Mouse (Mus musculus): ENCODE results near the gene Chd9.

The Chd9 gene

GRCm38 (mm10) chr8:90965467-90966170 lies 137.5 kb downstream of the Chd9 start:
- DNase-seq (ENCODE audit: extremely low read depth, low read depth) = no peak

- DNase-seq (ENCODE audit: extremely low read depth, low read depth) = no peak
Observed at GRCm38 (mm10) chr8:90968307-90968706, 140.2 kb downstream of the Chd9 start.

- DNase-seq (ENCODE audit: extremely low read depth, low read depth) = peak; percentile 60
Observed at GRCm38 (mm10) chr8:90976960-90977371, 148.8 kb downstream of the Chd9 start.

- DNase-seq (ENCODE audit: extremely low read depth, low read depth) = no peak
Observed at GRCm38 (mm10) chr8:90978720-90979119, 150.6 kb downstream of the Chd9 start.

GRCm38 (mm10) chr8:90979295-90979694 lies 151.1 kb downstream of the Chd9 start:
- no peak for DNase-seq (ENCODE audit: extremely low read depth, low read depth)

- DNase-seq (ENCODE audit: extremely low read depth, low read depth) = no peak
Observed at GRCm38 (mm10) chr8:90982087-90982486, 153.9 kb downstream of the Chd9 start.

GRCm38 (mm10) chr8:91019726-91020125 lies 191.6 kb downstream of the Chd9 start:
- peak; percentile 46 for DNase-seq (ENCODE audit: extremely low read depth, low read depth)

- no peak for DNase-seq (ENCODE audit: extremely low read depth, low read depth)
Observed at GRCm38 (mm10) chr8:91034417-91034816, 206.3 kb downstream of the Chd9 start.

GRCm38 (mm10) chr8:91036905-91037304 lies 208.8 kb downstream of the Chd9 start:
- no peak for DNase-seq (ENCODE audit: extremely low read depth, low read depth)

- no peak for DNase-seq (ENCODE audit: extremely low read depth, low read depth)
Observed at GRCm38 (mm10) chr8:91038637-91039036, 210.5 kb downstream of the Chd9 start.

GRCm38 (mm10) chr8:91046370-91046769 lies 218.2 kb downstream of the Chd9 start:
- no peak for DNase-seq (ENCODE audit: extremely low read depth, low read depth)

- DNase-seq (ENCODE audit: extremely low read depth, low read depth) = peak; percentile 46
Observed at GRCm38 (mm10) chr8:91051037-91051436, 222.9 kb downstream of the Chd9 start.

- no peak for DNase-seq (ENCODE audit: extremely low read depth, low read depth)
Observed at GRCm38 (mm10) chr8:91054418-91054817, 226.3 kb downstream of the Chd9 start.

GRCm38 (mm10) chr8:91056848-91057247 lies 228.7 kb downstream of the Chd9 start:
- no peak for DNase-seq (ENCODE audit: extremely low read depth, low read depth)

- DNase-seq (ENCODE audit: extremely low read depth, low read depth) = no peak
Observed at GRCm38 (mm10) chr8:91059086-91059578, 231.0 kb downstream of the Chd9 start.

- peak; percentile 6 for DNase-seq (ENCODE audit: extremely low read depth, low read depth)
Observed at GRCm38 (mm10) chr8:91059884-91060510, 231.8 kb downstream of the Chd9 start.

- DNase-seq (ENCODE audit: extremely low read depth, low read depth) = peak; percentile 46
Observed at GRCm38 (mm10) chr8:91060555-91061471, 232.7 kb downstream of the Chd9 start.

GRCm38 (mm10) chr8:91065179-91065578 lies 237.0 kb downstream of the Chd9 start:
- DNase-seq (ENCODE audit: extremely low read depth, low read depth) = no peak

GRCm38 (mm10) chr8:91069407-91069806 lies 241.3 kb downstream of the Chd9 start:
- DNase-seq (ENCODE audit: extremely low read depth, low read depth) = no peak

GRCm38 (mm10) chr8:91069834-91070233 lies 241.7 kb downstream of the Chd9 start, which contains the start of gene Rbl2:
Gene Rbl2 (plus strand): TSS chr8:91070057.
- peak; percentile 82 for DNase-seq (ENCODE audit: extremely low read depth, low read depth)

GRCm38 (mm10) chr8:91070275-91070859 lies 242.2 kb downstream of the Chd9 start:
- peak; percentile 87 for DNase-seq (ENCODE audit: extremely low read depth, low read depth)
